Mouse (Mus musculus) lung, postnatal 14 days (tissue): ENCODE measurements around the gene BC107364.
"Not testable (repeated sequence)": the region's sequence is repeated elsewhere in the genome, so short reads cannot be mapped to it uniquely, and the experiment has no call there.

Experiments used
- DNase-seq: peaks from one replicate; pipeline ENCODE4 v3.0.0; 2021

BC107364 gene

GRCm38 (mm10) chr3:96485361-96485760 lies 33.3 kb upstream of the BC107364 start:
- no peak for DNase-seq

- no peak for DNase-seq
These were observed 32.8 kb upstream of the BC107364 start for GRCm38 (mm10) chr3:96484921-96485320.

- DNase-seq = no peak
These were observed 31.8 kb upstream of the BC107364 start for GRCm38 (mm10) chr3:96483946-96484345.

- DNase-seq = not testable (repeated sequence)
These were observed 30.9 kb upstream of the BC107364 start for GRCm38 (mm10) chr3:96483044-96483443.

GRCm38 (mm10) chr3:96482451-96482850 lies 30.3 kb upstream of the BC107364 start:
- no peak for DNase-seq

GRCm38 (mm10) chr3:96481856-96482255 lies 29.8 kb upstream of the BC107364 start:
- DNase-seq = no peak

GRCm38 (mm10) chr3:96480684-96481270 lies 28.7 kb upstream of the BC107364 start:
- no peak for DNase-seq

GRCm38 (mm10) chr3:96479249-96479648 lies 27.1 kb upstream of the BC107364 start:
- DNase-seq = no peak

GRCm38 (mm10) chr3:96477558-96477957 lies 25.5 kb upstream of the BC107364 start:
- no peak for DNase-seq

- no peak for DNase-seq
These were observed 25.0 kb upstream of the BC107364 start for GRCm38 (mm10) chr3:96477084-96477483.

GRCm38 (mm10) chr3:96474909-96475655 lies 23.0 kb upstream of the BC107364 start:
- no peak for DNase-seq

- not testable (repeated sequence) for DNase-seq
These were observed 21.4 kb upstream of the BC107364 start for GRCm38 (mm10) chr3:96473556-96473955.

- no peak for DNase-seq
These were observed 20.0 kb upstream of the BC107364 start for GRCm38 (mm10) chr3:96472066-96472465.

- DNase-seq = no peak
These were observed 17.5 kb upstream of the BC107364 start for GRCm38 (mm10) chr3:96469626-96470025.

- not testable (repeated sequence) for DNase-seq
These were observed 16.2 kb upstream of the BC107364 start for GRCm38 (mm10) chr3:96468335-96468734.

- DNase-seq = no peak
These were observed 15.5 kb upstream of the BC107364 start for GRCm38 (mm10) chr3:96467641-96468040.

GRCm38 (mm10) chr3:96463891-96464290 lies 11.8 kb upstream of the BC107364 start:
- DNase-seq = no peak

- DNase-seq = not testable (repeated sequence)
These were observed 8.4 kb upstream of the BC107364 start for GRCm38 (mm10) chr3:96460568-96460870.

GRCm38 (mm10) chr3:96459757-96460567 lies 7.9 kb upstream of the BC107364 start:
- DNase-seq = not testable (repeated sequence)

GRCm38 (mm10) chr3:96458886-96459439 lies 6.9 kb upstream of the BC107364 start:
- not testable (repeated sequence) for DNase-seq

- DNase-seq = not testable (repeated sequence)
These were observed 5.9 kb upstream of the BC107364 start for GRCm38 (mm10) chr3:96458008-96458407.

- DNase-seq = not testable (repeated sequence)
These were observed 847 bp downstream of the BC107364 start for GRCm38 (mm10) chr3:96451181-96451737.

GRCm38 (mm10) chr3:96450586-96450896 lies 1.6 kb downstream of the BC107364 start:
- not testable (repeated sequence) for DNase-seq
